Mouse (Mus musculus) embryo, embryonic 9.5 days (tissue): ENCODE data around the gene Tmem102.

ENCODE experiments used
- DNase-seq: peaks from one replicate; pipeline ENCODE4 v3.0.0-alpha.2; 2017; ENCODE audit errors: extremely low spot score

Gene Tmem102

GRCm38 (mm10) chr11:69787306-69787705 is 18.1 kb downstream of the Tmem102 start:
- no peak for DNase-seq

GRCm38 (mm10) chr11:69784793-69785272 is 20.6 kb downstream of the Tmem102 start:
- DNase-seq, result no peak

GRCm38 (mm10) chr11:69781828-69782227 is 23.6 kb downstream of the Tmem102 start:
- DNase-seq, result no peak

GRCm38 (mm10) chr11:69778985-69779384 is 26.4 kb downstream of the Tmem102 start:
- DNase-seq, result no peak

- DNase-seq, result no peak
These were observed 27.0 kb downstream of the Tmem102 start for GRCm38 (mm10) chr11:69778258-69778982.

- DNase-seq, result no peak
These were observed 27.7 kb downstream of the Tmem102 start for GRCm38 (mm10) chr11:69777504-69778257.

GRCm38 (mm10) chr11:69776488-69776887 is 28.9 kb downstream of the Tmem102 start:
- DNase-seq, result no peak

- DNase-seq, result no peak
These were observed 29.7 kb downstream of the Tmem102 start for GRCm38 (mm10) chr11:69775716-69776115.

GRCm38 (mm10) chr11:69774961-69775360 is 30.5 kb downstream of the Tmem102 start:
- DNase-seq, result no peak

- DNase-seq, result no peak
These were observed 37.9 kb downstream of the Tmem102 start for GRCm38 (mm10) chr11:69767625-69767909.

GRCm38 (mm10) chr11:69766872-69767624 is 38.4 kb downstream of the Tmem102 start:
- no peak for DNase-seq

GRCm38 (mm10) chr11:69766126-69766609 is 39.3 kb downstream of the Tmem102 start:
- DNase-seq, result peak; percentile 65

- DNase-seq, result peak; percentile 34
These were observed 40.0 kb downstream of the Tmem102 start, which contains the start of gene Zbtb4 for GRCm38 (mm10) chr11:69765221-69766125. Gene Zbtb4, plus strand, starts transcription at chr11:69765912.

- DNase-seq, result no peak
These were observed 41.9 kb downstream of the Tmem102 start for GRCm38 (mm10) chr11:69763551-69763950.

- no peak for DNase-seq
These were observed 43.6 kb downstream of the Tmem102 start, which contains the start of gene Slc35g3 for GRCm38 (mm10) chr11:69761868-69762267. Gene Slc35g3, minus strand, starts transcription at chr11:69761968.

GRCm38 (mm10) chr11:69760901-69761200 is 44.6 kb downstream of the Tmem102 start:
- no peak for DNase-seq

GRCm38 (mm10) chr11:69760160-69760900 is 45.1 kb downstream of the Tmem102 start:
- no peak for DNase-seq

GRCm38 (mm10) chr11:69758971-69759721 is 46.3 kb downstream of the Tmem102 start:
- peak; percentile 95 for DNase-seq

- DNase-seq, result peak; percentile 99
These were observed 46.9 kb downstream of the Tmem102 start, which contains the start of gene Polr2a for GRCm38 (mm10) chr11:69758478-69758970. Gene Polr2a, minus strand, starts transcription at chr11:69758637.

GRCm38 (mm10) chr11:69758090-69758456 is 47.4 kb downstream of the Tmem102 start:
- peak; percentile 91 for DNase-seq
